Mouse (Mus musculus) lung, embryonic 14.5 days (tissue): ENCODE results near the gene Elmo2. TPM values are rescaled to one million over a fixed set of nuclear protein-coding genes. Genes with fewer than 3 reads are reported as not detected.
A peak's percentile ranks its signal among the peaks of the same experiment; 100 is the strongest.

Source experiments
- ATAC-seq: fragments of 200-750 bp; cut with Nextera tagmentation; 2 replicates; pipeline ENCODE4 v1.8.0; 2017; ENCODE audit warnings: mild to moderate bottlenecking, moderate TSS enrichment, moderate library complexity; ENCODE audit not compliant: insufficient read depth
- DNase-seq: peaks from one replicate; pipeline ENCODE4 v3.0.0-alpha.2; 2015
- H3K27ac ChIP-seq: fragments of 300-500 bp; sonication (generic); 2 replicates; pipeline ENCODE4 v1.5.1; 2014; ENCODE audit warnings: low read depth, mild to moderate bottlenecking, moderate library complexity
- H3K27me3 ChIP-seq: fragments of 300-500 bp; sonication (generic); 2 replicates; pipeline ENCODE4 v1.6.1; 2014; ENCODE audit warnings: low read length, control low read depth; ENCODE audit not compliant: insufficient read depth
- H3K36me3 ChIP-seq: fragments of 300-500 bp; sonication (generic); 2 replicates; pipeline ENCODE4 v1.6.1; 2014; ENCODE audit warnings: control low read depth; ENCODE audit not compliant: insufficient read depth
- H3K4me1 ChIP-seq: fragments of 300-500 bp; sonication (generic); 2 replicates; pipeline ENCODE4 v1.6.1; 2014; ENCODE audit warnings: antibody characterized with exemption, control low read depth; ENCODE audit not compliant: insufficient read depth
- H3K4me2 ChIP-seq: fragments of 300-500 bp; sonication (generic); 2 replicates; pipeline ENCODE4 v1.6.1; 2014; ENCODE audit warnings: mild to moderate bottlenecking
- H3K4me3 ChIP-seq: fragments of 300-500 bp; sonication (generic); 2 replicates; pipeline ENCODE4 v1.5.1; 2014; ENCODE audit warnings: low read depth, low read length
- H3K9ac ChIP-seq: fragments of 300-500 bp; sonication (generic); 2 replicates; pipeline ENCODE4 v1.6.1; 2014
- H3K9me3 ChIP-seq: fragments of 300-500 bp; sonication (generic); 2 replicates; pipeline ENCODE4 v1.6.1; 2016; ENCODE audit warnings: low read depth, low read length, control low read depth
- CTCF ChIP-seq: IDR thresholded peaks from 2 replicates; pipeline ENCODE4 v1.5.1; 2016; ENCODE audit warnings: antibody characterized with exemption, low read depth
- WGBS: fragments of 180-500 bp; shearing (Covaris S2); extraction: QIAGEN DNeasy Blood & Tissue Kit; methylation state at CpG from one replicate; pipeline ENCODE4 v1.1.7; 2014; 5-methylcytosine and 5-hydroxymethylcytosine counted together
- polyA plus RNA-seq: library from polyadenylated mRNA; unstranded; fragments of >200 nt; fragmentation: Nextera tagmentation; extraction: Ambion mirVana; gene quantifications from 2 replicates; pipeline ENCODE4 v1.2.1, GENCODE M21; 2014

Elmo2 gene
- polyA plus RNA-seq, 1 experiment from 2014 or later: 82.2 TPM

GRCm38 (mm10) chr2:165288315-165289031 lies 37.8 kb downstream of the Elmo2 start:
- Histone ChIP-seq H3K4me3 (peak overlapping the region; percentile 84), H3K9ac (peak overlapping the region; percentile 73), H3K27me3 (no peaks in the 10 kb centered on the region), H3K9me3 (no peaks in the 10 kb centered on the region), H3K4me1 (peaks cover 3% of the 10 kb centered on the region; the same call in 1 of the 2 replicates), H3K27ac (peak overlapping the region; percentile 19), H3K36me3 (peaks cover 35% of the 10 kb centered on the region), H3K4me2 (peak overlapping the region; percentile 91)
- WGBS: 59% methylated on average over 18 of the region's 18 CpGs
- DNase-seq (peak; percentile 74), ATAC-seq (peak; percentile 73)
- no peak for TF ChIP-seq CTCF

GRCm38 (mm10) chr2:165287202-165287984 lies 38.9 kb downstream of the Elmo2 start, which contains the start of gene Slc35c2:
TSS of gene Slc35c2 (minus strand) at chr2:165287869.
- under 1% methylated on average over 49 of the region's 49 CpGs for WGBS
- H3K9me3 ChIP-seq: no peaks in the 10 kb centered on the region
- peak; percentile 97 for DNase-seq
- H3K36me3 ChIP-seq: peaks cover 33% of the 10 kb centered on the region
- H3K9ac ChIP-seq: peak within 1 kb of the TSS; percentile 73
- peak; percentile 41; the same call in 1 of the 2 replicates for TF ChIP-seq CTCF
- H3K27ac ChIP-seq: peak within 1 kb of the TSS; percentile 36
- H3K27me3 ChIP-seq: no peaks in the 10 kb centered on the region
- peak within 1 kb of the TSS; percentile 84 for H3K4me3 ChIP-seq
- H3K4me2 ChIP-seq: peak within 1 kb of the TSS; percentile 91
- peaks cover 3% of the 10 kb centered on the region; the same call in 1 of the 2 replicates for H3K4me1 ChIP-seq
- ATAC-seq: peak; percentile 96

GRCm38 (mm10) chr2:165286361-165287201 lies 39.7 kb downstream of the Elmo2 start:
- H3K9me3 ChIP-seq: no peaks in the 10 kb centered on the region
- H3K27me3 ChIP-seq: no peaks in the 10 kb centered on the region
- peak overlapping the region; percentile 91 for H3K4me2 ChIP-seq
- peaks cover 3% of the 10 kb centered on the region; the same call in 1 of the 2 replicates for H3K4me1 ChIP-seq
- 55% methylated on average over 18 of the region's 18 CpGs for WGBS
- no peak for TF ChIP-seq CTCF
- no peak overlapping the region for H3K27ac ChIP-seq
- no peak for ATAC-seq
- peaks cover 25% of the 10 kb centered on the region; the same call in 1 of the 2 replicates for H3K36me3 ChIP-seq
- peak overlapping the region; percentile 73 for H3K9ac ChIP-seq
- H3K4me3 ChIP-seq: peak overlapping the region; percentile 84
- no peak for DNase-seq

- DNase-seq: no peak
- H3K9ac ChIP-seq: no peak overlapping the region
- 87% methylated on average over 8 of the region's 8 CpGs for WGBS
- H3K9me3 ChIP-seq: no peaks in the 10 kb centered on the region
- H3K4me2 ChIP-seq: no peak overlapping the region
- no peak for ATAC-seq
- H3K27me3 ChIP-seq: no peaks in the 10 kb centered on the region
- no peak for TF ChIP-seq CTCF
- peaks cover 3% of the 10 kb centered on the region; the same call in 1 of the 2 replicates for H3K4me1 ChIP-seq
- H3K27ac ChIP-seq: no peak overlapping the region
- H3K36me3 ChIP-seq: peaks cover 25% of the 10 kb centered on the region; the same call in 1 of the 2 replicates
- no peak overlapping the region for H3K4me3 ChIP-seq
These were observed 40.7 kb downstream of the Elmo2 start for GRCm38 (mm10) chr2:165285621-165286020.

GRCm38 (mm10) chr2:165285034-165285433 lies 41.2 kb downstream of the Elmo2 start:
- TF ChIP-seq CTCF: no peak
- DNase-seq (no peak), ATAC-seq (no peak)

GRCm38 (mm10) chr2:165284377-165284776 lies 41.9 kb downstream of the Elmo2 start:
- no peak for DNase-seq
- WGBS: 85% methylated on average over 7 of the region's 7 CpGs

More at GRCm38 (mm10) chr2:165285034-165285433, 41.2 kb downstream of the Elmo2 start:
- H3K4me3 ChIP-seq: no peak overlapping the region
- H3K27ac ChIP-seq: no peak overlapping the region
- H3K27me3 ChIP-seq: no peaks in the 10 kb centered on the region
- H3K36me3 ChIP-seq: peaks cover 19% of the 10 kb centered on the region; the same call in 1 of the 2 replicates
- H3K4me2 ChIP-seq: no peak overlapping the region
- no peak overlapping the region for H3K9ac ChIP-seq
- 64% methylated on average over 3 of the region's 3 CpGs for WGBS
- peaks cover 3% of the 10 kb centered on the region; the same call in 1 of the 2 replicates for H3K4me1 ChIP-seq
- H3K9me3 ChIP-seq: no peaks in the 10 kb centered on the region

More at GRCm38 (mm10) chr2:165284377-165284776, 41.9 kb downstream of the Elmo2 start:
- no peak for ATAC-seq
- peaks cover 3% of the 10 kb centered on the region; the same call in 1 of the 2 replicates for H3K4me1 ChIP-seq
- no peak for TF ChIP-seq CTCF
- peaks cover 12% of the 10 kb centered on the region; the same call in 1 of the 2 replicates for H3K36me3 ChIP-seq
- no peak overlapping the region for H3K4me2 ChIP-seq
- no peak overlapping the region for H3K9ac ChIP-seq
- H3K4me3 ChIP-seq: no peak overlapping the region
- no peak overlapping the region for H3K27ac ChIP-seq
- H3K9me3 ChIP-seq: no peaks in the 10 kb centered on the region
- no peaks in the 10 kb centered on the region for H3K27me3 ChIP-seq
